Mouse (Mus musculus): ENCODE results near the gene Acss2. TPM values are rescaled to one million over a fixed set of nuclear protein-coding genes. Genes with fewer than 3 reads are reported as not detected.

Gene Acss2
- polyA plus RNA-seq, 1 experiment: 59.5 TPM

DNA sequence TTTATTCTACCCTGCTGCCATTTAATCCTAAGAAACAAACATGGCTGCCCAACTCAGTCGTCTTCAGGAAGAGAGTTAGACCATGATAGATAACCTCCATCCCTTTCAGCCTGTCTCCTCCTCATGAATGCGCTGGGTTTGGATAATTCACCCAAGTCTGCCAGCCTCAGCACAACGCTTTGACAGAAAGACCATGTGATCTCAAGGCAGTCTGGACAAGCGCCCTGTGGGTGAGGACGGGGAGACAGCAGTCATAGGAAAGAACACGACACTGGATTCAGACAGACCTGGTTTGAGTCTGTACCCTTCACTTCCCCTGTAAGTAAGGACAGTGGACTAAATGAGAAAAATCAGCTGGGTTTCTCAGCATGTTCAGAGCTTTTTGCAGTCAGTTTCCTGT is 71.8 kb downstream of the Acss2 start:
- no peaks in the 10 kb centered on the region for H3K36me3 ChIP-seq (ENCODE audit: control insufficient read depth, insufficient read depth, low read length)
- H3K27ac ChIP-seq (ENCODE audit: control insufficient read depth, insufficient read depth, low read depth, low read length): no peak overlapping the region
- TF ChIP-seq POLR2A (IDR thresholded peaks at IDR 0.05; ENCODE audit: control insufficient read depth, low read depth, low read length): no peak
- no peak for TF ChIP-seq CTCF (IDR thresholded peaks at IDR 0.05; ENCODE audit: control insufficient read depth, insufficient read depth, insufficient replicate concordance, low read depth, low read length)
- H3K27me3 ChIP-seq (ENCODE audit: control insufficient read depth, insufficient read depth, low read length): no peaks in the 10 kb centered on the region
- peaks cover 5% of the 10 kb centered on the region; the same call in 1 of the 2 replicates for H3K4me1 ChIP-seq (ENCODE audit: control insufficient read depth, insufficient read depth, low read length)
- H3K4me3 ChIP-seq (ENCODE audit: control insufficient read depth, low read depth, low read length): no peak overlapping the region

DNA sequence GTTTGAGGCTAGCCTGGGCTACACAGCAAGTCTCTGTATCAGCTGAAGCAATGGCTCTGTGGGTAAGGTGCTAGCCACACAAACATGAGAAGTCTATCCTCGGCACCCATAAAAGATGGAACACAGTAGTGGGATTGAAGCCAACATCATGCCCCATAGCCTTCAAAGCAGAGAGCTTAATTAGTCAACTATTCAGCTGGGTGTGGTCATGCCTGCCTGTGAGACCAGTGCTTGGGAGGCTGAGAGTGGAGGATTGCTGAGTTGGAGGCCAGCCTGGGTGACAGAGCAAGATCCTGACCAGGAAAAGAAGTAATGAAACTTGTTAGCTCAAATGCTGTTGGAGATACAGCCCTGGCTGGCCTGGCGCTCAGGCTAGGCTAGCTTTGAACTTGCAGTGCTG is 73.1 kb downstream of the Acss2 start:
- no peaks in the 10 kb centered on the region for H3K27me3 ChIP-seq (ENCODE audit: control insufficient read depth, insufficient read depth, low read length)
- no peaks in the 10 kb centered on the region for H3K36me3 ChIP-seq (ENCODE audit: control insufficient read depth, insufficient read depth, low read length)
- peaks cover 5% of the 10 kb centered on the region; the same call in 1 of the 2 replicates for H3K4me1 ChIP-seq (ENCODE audit: control insufficient read depth, insufficient read depth, low read length)
- TF ChIP-seq CTCF (IDR thresholded peaks at IDR 0.05; ENCODE audit: control insufficient read depth, insufficient read depth, insufficient replicate concordance, low read depth, low read length) (no peak), POLR2A (IDR thresholded peaks at IDR 0.05; ENCODE audit: control insufficient read depth, low read depth, low read length) (no peak)
- H3K4me3 ChIP-seq (ENCODE audit: control insufficient read depth, low read depth, low read length): no peak overlapping the region
- H3K27ac ChIP-seq (ENCODE audit: control insufficient read depth, insufficient read depth, low read depth, low read length): no peak overlapping the region

- H3K4me1 ChIP-seq (ENCODE audit: control insufficient read depth, insufficient read depth, low read length): peaks cover 5% of the 10 kb centered on the region; the same call in 1 of the 2 replicates
- H3K27ac ChIP-seq (ENCODE audit: control insufficient read depth, insufficient read depth, low read depth, low read length): peak overlapping the region; percentile 75
- TF ChIP-seq POLR2A (IDR thresholded peaks at IDR 0.05; ENCODE audit: control insufficient read depth, low read depth, low read length): no peak
- no peak for TF ChIP-seq CTCF (IDR thresholded peaks at IDR 0.05; ENCODE audit: control insufficient read depth, insufficient read depth, insufficient replicate concordance, low read depth, low read length)
- H3K36me3 ChIP-seq (ENCODE audit: control insufficient read depth, insufficient read depth, low read length): no peaks in the 10 kb centered on the region
- no peaks in the 10 kb centered on the region for H3K27me3 ChIP-seq (ENCODE audit: control insufficient read depth, insufficient read depth, low read length)
- peak overlapping the region; percentile 87 for H3K4me3 ChIP-seq (ENCODE audit: control insufficient read depth, low read depth, low read length)
These were observed 73.9 kb downstream of the Acss2 start for GRCm38 (mm10) chr2:155591676-155592075.

DNA sequence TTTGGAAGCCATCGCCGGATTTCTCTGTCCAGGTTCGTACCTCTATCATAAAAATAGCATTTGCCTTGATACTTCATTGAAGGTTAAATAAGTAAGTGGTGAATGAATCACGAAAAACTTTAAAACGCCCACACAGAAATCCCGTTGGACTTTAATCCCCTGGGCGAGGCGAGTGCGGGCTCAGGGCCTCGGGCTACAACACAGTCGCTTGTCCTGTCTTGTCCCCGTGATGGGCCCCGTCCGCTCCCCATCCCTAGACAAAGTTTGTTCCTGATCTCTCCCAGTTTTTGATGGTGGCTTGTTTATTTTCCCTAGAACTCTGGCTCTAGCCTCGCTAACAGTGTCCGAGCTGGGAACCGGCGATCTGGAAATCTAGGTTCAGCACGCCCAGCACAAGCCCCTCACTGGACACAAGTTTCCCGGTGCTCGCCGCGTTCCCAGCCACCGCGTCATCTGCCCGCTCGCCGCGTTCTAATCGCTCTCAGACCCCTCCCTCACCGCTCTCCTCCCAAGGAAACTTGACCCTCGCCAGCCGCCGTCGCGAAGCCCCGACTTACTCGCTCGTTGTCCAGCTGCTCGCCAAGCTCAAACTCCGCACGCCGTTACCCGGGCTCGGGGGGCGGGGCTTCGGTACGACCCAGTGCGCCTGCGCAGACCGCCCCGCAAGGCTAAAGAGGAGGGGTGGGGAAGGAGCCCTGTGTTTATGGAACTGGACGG is 74.5 kb downstream of the Acss2 start, which contains the start of gene Gss:
TSS of gene Gss (minus strand) at position 674 of the 717 bp plus-strand sequence.
- peak; percentile 54; the same call in 1 of the 2 replicates for TF ChIP-seq POLR2A (IDR thresholded peaks at IDR 0.05; ENCODE audit: control insufficient read depth, low read depth, low read length)
- no peak for TF ChIP-seq CTCF (IDR thresholded peaks at IDR 0.05; ENCODE audit: control insufficient read depth, insufficient read depth, insufficient replicate concordance, low read depth, low read length)
- H3K27me3 ChIP-seq (ENCODE audit: control insufficient read depth, insufficient read depth, low read length): no peaks in the 10 kb centered on the region
- peak within 1 kb of the TSS; percentile 87 for H3K4me3 ChIP-seq (ENCODE audit: control insufficient read depth, low read depth, low read length)
- no peaks in the 10 kb centered on the region for H3K36me3 ChIP-seq (ENCODE audit: control insufficient read depth, insufficient read depth, low read length)
- H3K4me1 ChIP-seq (ENCODE audit: control insufficient read depth, insufficient read depth, low read length): peaks cover 5% of the 10 kb centered on the region; the same call in 1 of the 2 replicates
- H3K27ac ChIP-seq (ENCODE audit: control insufficient read depth, insufficient read depth, low read depth, low read length): peak within 1 kb of the TSS; percentile 82

DNA sequence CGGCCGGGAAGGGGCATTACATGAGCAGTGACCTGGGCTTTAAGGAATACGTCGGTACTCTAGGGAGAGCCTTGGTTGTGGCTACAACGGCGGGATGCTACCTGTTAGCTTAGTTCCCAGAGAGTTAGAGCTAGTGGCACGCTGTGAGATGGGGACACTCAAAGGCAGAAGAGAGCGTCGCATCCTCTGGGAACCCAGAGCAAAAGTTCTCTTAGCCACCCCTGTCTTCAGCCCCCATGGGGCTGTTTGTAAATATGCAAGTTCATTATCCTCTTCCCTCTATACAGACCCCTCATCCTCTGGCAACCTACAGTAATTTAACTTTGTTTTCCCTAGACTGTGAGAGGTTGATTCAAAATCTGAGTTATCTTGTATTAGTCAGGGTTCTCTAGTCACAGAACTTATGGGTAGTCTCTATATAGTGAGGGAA is 75.1 kb downstream of the Acss2 start:
- Histone ChIP-seq H3K4me3 (ENCODE audit: control insufficient read depth, low read depth, low read length) (peak overlapping the region; percentile 87), H3K27me3 (ENCODE audit: control insufficient read depth, insufficient read depth, low read length) (no peaks in the 10 kb centered on the region), H3K27ac (ENCODE audit: control insufficient read depth, insufficient read depth, low read depth, low read length) (peak overlapping the region; percentile 82), H3K36me3 (ENCODE audit: control insufficient read depth, insufficient read depth, low read length) (no peaks in the 10 kb centered on the region), H3K4me1 (ENCODE audit: control insufficient read depth, insufficient read depth, low read length) (peaks cover 5% of the 10 kb centered on the region; the same call in 1 of the 2 replicates)
- no peak; the same call in 1 of the 2 replicates for TF ChIP-seq POLR2A (IDR thresholded peaks at IDR 0.05; ENCODE audit: control insufficient read depth, low read depth, low read length)
- TF ChIP-seq CTCF (IDR thresholded peaks at IDR 0.05; ENCODE audit: control insufficient read depth, insufficient read depth, insufficient replicate concordance, low read depth, low read length): no peak

- TF ChIP-seq CTCF (IDR thresholded peaks at IDR 0.05; ENCODE audit: control insufficient read depth, insufficient read depth, insufficient replicate concordance, low read depth, low read length) (no peak), POLR2A (IDR thresholded peaks at IDR 0.05; ENCODE audit: control insufficient read depth, low read depth, low read length) (no peak)
- H3K27me3 ChIP-seq (ENCODE audit: control insufficient read depth, insufficient read depth, low read length): no peaks in the 10 kb centered on the region
- H3K4me3 ChIP-seq (ENCODE audit: control insufficient read depth, low read depth, low read length): no peak overlapping the region
- no peak overlapping the region for H3K27ac ChIP-seq (ENCODE audit: control insufficient read depth, insufficient read depth, low read depth, low read length)
- H3K4me1 ChIP-seq (ENCODE audit: control insufficient read depth, insufficient read depth, low read length): peaks cover 5% of the 10 kb centered on the region; the same call in 1 of the 2 replicates
- no peaks in the 10 kb centered on the region for H3K36me3 ChIP-seq (ENCODE audit: control insufficient read depth, insufficient read depth, low read length)
These were observed 77.8 kb downstream of the Acss2 start for GRCm38 (mm10) chr2:155595516-155595915.

DNA sequence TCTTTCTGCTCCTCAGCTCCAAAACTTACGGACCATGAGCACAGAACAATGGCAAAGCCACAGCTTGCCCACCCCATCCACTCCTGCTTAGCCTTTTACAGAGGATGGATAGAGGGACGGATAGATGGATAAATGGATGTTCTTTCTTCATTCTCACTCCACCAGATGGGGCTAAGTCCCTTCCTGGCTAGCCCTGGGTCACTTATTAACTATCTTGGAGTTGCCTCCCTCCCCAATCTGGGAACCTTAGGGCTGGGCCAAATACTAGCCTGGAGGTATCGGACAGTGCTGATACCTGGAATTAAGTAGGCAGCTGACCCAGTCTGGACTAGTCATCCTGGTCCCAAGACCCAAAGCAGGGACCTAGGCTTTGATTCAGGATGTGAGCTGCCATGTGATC is 86.0 kb downstream of the Acss2 start:
- no peak overlapping the region for H3K27ac ChIP-seq (ENCODE audit: control insufficient read depth, insufficient read depth, low read depth, low read length)
- TF ChIP-seq POLR2A (IDR thresholded peaks at IDR 0.05; ENCODE audit: control insufficient read depth, low read depth, low read length) (no peak), CTCF (IDR thresholded peaks at IDR 0.05; ENCODE audit: control insufficient read depth, insufficient read depth, insufficient replicate concordance, low read depth, low read length) (no peak)
- H3K27me3 ChIP-seq (ENCODE audit: control insufficient read depth, insufficient read depth, low read length): no peaks in the 10 kb centered on the region
- H3K4me3 ChIP-seq (ENCODE audit: control insufficient read depth, low read depth, low read length): no peak overlapping the region
- no peaks in the 10 kb centered on the region for H3K36me3 ChIP-seq (ENCODE audit: control insufficient read depth, insufficient read depth, low read length)
- no peaks in the 10 kb centered on the region for H3K4me1 ChIP-seq (ENCODE audit: control insufficient read depth, insufficient read depth, low read length)
